Mouse (Mus musculus) midbrain, embryonic 12.5 days (tissue): Measurements from ENCODE around the gene Emilin1. TPM values are rescaled to one million over a fixed set of nuclear protein-coding genes. Genes with fewer than 3 reads are reported as not detected.

Experiments used
- ATAC-seq: fragments of 200-750 bp; cut with Nextera tagmentation; 2 replicates; pipeline ENCODE4 v1.8.0; 2017; ENCODE audit warnings: low read depth, moderate TSS enrichment, moderate library complexity; ENCODE audit not compliant: low FRiP score
- H3K27ac ChIP-seq: fragments of 300-500 bp; sonication (generic); replicated peaks from 2 replicates; pipeline ENCODE4 v1.5.1; 2016; ENCODE audit warnings: mild to moderate bottlenecking
- H3K27me3 ChIP-seq: fragments of 300-500 bp; sonication (generic); 2 replicates; pipeline ENCODE4 v1.6.1; 2016; ENCODE audit warnings: mild to moderate bottlenecking
- H3K36me3 ChIP-seq: fragments of 300-500 bp; sonication (generic); 2 replicates; pipeline ENCODE4 v1.6.1; 2016
- H3K4me1 ChIP-seq: fragments of 300-500 bp; sonication (generic); 2 replicates; pipeline ENCODE4 v1.6.1; 2016
- H3K4me2 ChIP-seq: fragments of 300-500 bp; sonication (generic); replicated peaks from 2 replicates; pipeline ENCODE4 v1.6.1; 2016; ENCODE audit warnings: mild to moderate bottlenecking, moderate library complexity
- H3K4me3 ChIP-seq: fragments of 300-500 bp; sonication (generic); 2 replicates; pipeline ENCODE4 v1.5.1; 2016; ENCODE audit warnings: mild to moderate bottlenecking
- H3K9ac ChIP-seq: fragments of 300-500 bp; sonication (generic); replicated peaks from 2 replicates; pipeline ENCODE4 v1.6.1; 2016; ENCODE audit warnings: mild to moderate bottlenecking, moderate library complexity
- H3K9me3 ChIP-seq: fragments of 300-500 bp; sonication (generic); 2 replicates; pipeline ENCODE4 v1.6.1; 2016; ENCODE audit warnings: mild to moderate bottlenecking
- WGBS: fragments of 180-500 bp; shearing (Covaris S2); methylation state at CpG from one replicate; pipeline ENCODE4 v1.1.7; 2016; 5-methylcytosine and 5-hydroxymethylcytosine counted together
- polyA plus RNA-seq: library from polyadenylated mRNA; unstranded; fragments of >200 nt; fragmentation: Nextera tagmentation; extraction: Ambion mirVana; gene quantifications from 2 replicates; pipeline ENCODE4 v1.2.1, GENCODE M21; 2016

The Emilin1 gene
- polyA plus RNA-seq, 1 experiment from 2014 or later: 79.9 TPM

- H3K36me3 ChIP-seq: no peaks in the 10 kb centered on the region
- H3K4me1 ChIP-seq: no peaks in the 10 kb centered on the region
- no peak overlapping the region for H3K4me3 ChIP-seq
- ATAC-seq: no peak
- WGBS: 82% methylated on average over 2 of the region's 2 CpGs
- peaks cover 32% of the 10 kb centered on the region for H3K27me3 ChIP-seq
- no peak overlapping the region for H3K4me2 ChIP-seq
- no peaks in the 10 kb centered on the region for H3K9me3 ChIP-seq
- H3K9ac ChIP-seq: no peak overlapping the region
- no peak overlapping the region for H3K27ac ChIP-seq
Measured at GRCm38 (mm10) chr5:30969440-30969839, 56.2 kb downstream of the Emilin1 start.

Other genes with a start within 250 kb of the Emilin1 start
- 268 and 290 TPM in 2 replicates for gene Cenpa, start 246.6 kb upstream of the Emilin1 start, polyA plus RNA-seq
- 136 and 153 TPM in 2 replicates for gene Dpysl5, start 201.8 kb upstream of the Emilin1 start, polyA plus RNA-seq
- 69.3 and 77.7 TPM in 2 replicates for gene Mapre3, start 98.8 kb upstream of the Emilin1 start, polyA plus RNA-seq
- gene Tmem214, start 45.4 kb upstream of the Emilin1 start, polyA plus RNA-seq: 58.4 and 65.5 TPM in 2 replicates
- gene Agbl5, start 24.7 kb upstream of the Emilin1 start, polyA plus RNA-seq: 30.6 and 32.1 TPM in 2 replicates
- gene Ost4, start 5.6 kb upstream of the Emilin1 start, polyA plus RNA-seq: 298 and 304 TPM in 2 replicates
- 5.6 TPM in 2 replicates for gene Khk, start 8.0 kb downstream of the Emilin1 start, polyA plus RNA-seq
- gene Cgref1, start 32.2 kb downstream of the Emilin1 start, polyA plus RNA-seq: 7.8 and 9.0 TPM in 2 replicates
- gene Preb, start 47.0 kb downstream of the Emilin1 start, polyA plus RNA-seq: 121 and 131 TPM in 2 replicates
- gene Tcf23, start 55.3 kb downstream of the Emilin1 start, polyA plus RNA-seq: not detected in 2 replicates
- gene Atraid, start 134.9 kb downstream of the Emilin1 start, polyA plus RNA-seq: 117 and 120 TPM in 2 replicates
- gene Slc5a6, start 135.5 kb downstream of the Emilin1 start, polyA plus RNA-seq: 11.7 and 12.9 TPM in 2 replicates
- gene Cad, start 141.4 kb downstream of the Emilin1 start, polyA plus RNA-seq: 39.2 and 39.7 TPM in 2 replicates
- gene Dnajc5g, start 192.9 kb downstream of the Emilin1 start, polyA plus RNA-seq: not detected in 2 replicates
- 10.7 and 11.2 TPM in 2 replicates for gene Slc30a3, start 194.8 kb downstream of the Emilin1 start, polyA plus RNA-seq
- not detected in 2 replicates for gene Trim54, start 203.3 kb downstream of the Emilin1 start, polyA plus RNA-seq
- not detected in 2 replicates for gene Ucn, start 225.4 kb downstream of the Emilin1 start, polyA plus RNA-seq
- 53.1 and 56.8 TPM in 2 replicates for gene Mpv17, start 240.8 kb downstream of the Emilin1 start, polyA plus RNA-seq